Mouse (Mus musculus) monocyte, adult 5-6 weeks (primary cell): Measurements from ENCODE around the gene Grik5. TPM values are rescaled to one million over a fixed set of nuclear protein-coding genes. Genes with fewer than 3 reads are reported as not detected.

Experiments
- ATAC-seq: fragments of 153-309, 156-312 bp; replicated peaks from 2 replicates; pipeline ENCODE4 v1.8.0; 2017; ENCODE audit warnings: mild to moderate bottlenecking; ENCODE audit not compliant: low TSS enrichment, insufficient number of reproducible peaks, severe bottlenecking, poor library complexity, low FRiP score
- total RNA-seq: library from RNA; stranded (forward); fragments of 200-1000, 200-491, 200-594 nt; gene quantifications from 3 replicates; pipeline ENCODE4 v1.2.3, GENCODE M21; 2017

The Grik5 gene
- 0.48 to 2.9 TPM in 2 of 3 replicates, not detected in the other for total RNA-seq

DNA sequence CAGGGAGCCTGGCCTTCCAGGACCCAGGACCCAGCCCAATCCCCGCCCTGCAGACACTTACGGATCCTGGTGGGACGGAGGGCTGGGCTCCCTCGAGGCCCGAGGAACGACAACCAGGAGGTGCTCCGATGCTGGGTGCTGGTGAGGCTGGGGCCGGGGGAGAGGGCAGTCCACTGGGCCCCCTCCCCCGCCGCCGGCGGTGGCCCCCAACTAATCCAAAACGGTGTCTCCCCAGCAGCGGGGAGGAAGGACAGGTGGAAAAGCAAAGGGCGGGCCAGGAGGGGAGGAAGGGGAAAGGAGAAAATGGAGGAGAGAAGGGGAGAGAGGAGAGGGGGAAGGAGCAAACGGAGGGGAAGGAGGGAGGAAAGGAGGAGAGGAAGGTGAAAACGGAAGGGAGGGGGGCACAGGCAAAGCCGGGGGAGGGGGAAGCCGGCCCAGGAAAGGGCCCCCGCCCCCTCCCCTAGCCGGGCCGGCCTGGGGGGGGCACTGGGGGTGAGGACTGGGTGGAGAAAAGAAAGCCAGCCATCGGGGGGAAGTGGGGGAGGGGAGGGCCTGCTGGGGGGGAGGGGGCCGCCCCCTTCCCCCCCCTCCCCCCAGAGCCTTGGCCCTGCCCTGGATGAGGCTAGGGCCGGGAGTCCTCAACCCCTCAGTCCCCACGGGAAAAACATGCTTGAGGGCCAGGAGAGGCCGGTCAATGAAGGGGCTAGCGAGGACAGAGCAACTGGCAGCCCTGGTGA, at the start of gene Grik5, which contains the start of gene Zfp574:
Gene Grik5, minus strand, starts transcription at position 368 of the 737 bp plus-strand sequence.
Gene Zfp574, plus strand, starts transcription at position 589 of the 737 bp plus-strand sequence.
- no peak for ATAC-seq

DNA sequence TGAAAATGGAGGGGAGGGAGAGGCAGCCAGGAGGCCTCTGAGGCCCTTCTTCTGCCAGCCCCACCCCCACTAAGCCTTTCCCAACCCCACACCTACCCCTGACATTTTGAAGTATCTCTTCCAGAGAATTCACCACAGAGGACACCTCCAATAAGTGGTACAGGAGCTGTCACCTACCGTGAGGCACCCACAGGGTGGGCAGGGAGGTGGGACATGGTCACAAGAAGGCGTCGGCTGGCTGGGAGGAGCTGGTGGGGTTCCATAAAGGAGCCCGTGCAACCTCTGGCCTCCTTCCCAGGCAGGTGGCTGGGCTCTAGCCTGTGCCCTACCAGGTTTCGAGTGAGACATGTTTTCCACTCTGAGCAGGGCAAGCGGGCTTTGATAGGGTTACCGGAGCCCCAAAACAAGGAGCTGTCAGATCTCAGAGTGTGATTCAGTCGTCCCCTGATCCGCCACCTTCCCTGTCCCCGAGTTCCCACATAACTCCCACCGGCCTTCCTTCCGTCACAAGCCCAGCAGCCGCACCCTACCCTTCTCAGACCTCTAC, 49.2 kb upstream of the Grik5 start:
- ATAC-seq = 0 out of 2 replicates have a peak, but pooled peaks have one; percentile 3

DNA sequence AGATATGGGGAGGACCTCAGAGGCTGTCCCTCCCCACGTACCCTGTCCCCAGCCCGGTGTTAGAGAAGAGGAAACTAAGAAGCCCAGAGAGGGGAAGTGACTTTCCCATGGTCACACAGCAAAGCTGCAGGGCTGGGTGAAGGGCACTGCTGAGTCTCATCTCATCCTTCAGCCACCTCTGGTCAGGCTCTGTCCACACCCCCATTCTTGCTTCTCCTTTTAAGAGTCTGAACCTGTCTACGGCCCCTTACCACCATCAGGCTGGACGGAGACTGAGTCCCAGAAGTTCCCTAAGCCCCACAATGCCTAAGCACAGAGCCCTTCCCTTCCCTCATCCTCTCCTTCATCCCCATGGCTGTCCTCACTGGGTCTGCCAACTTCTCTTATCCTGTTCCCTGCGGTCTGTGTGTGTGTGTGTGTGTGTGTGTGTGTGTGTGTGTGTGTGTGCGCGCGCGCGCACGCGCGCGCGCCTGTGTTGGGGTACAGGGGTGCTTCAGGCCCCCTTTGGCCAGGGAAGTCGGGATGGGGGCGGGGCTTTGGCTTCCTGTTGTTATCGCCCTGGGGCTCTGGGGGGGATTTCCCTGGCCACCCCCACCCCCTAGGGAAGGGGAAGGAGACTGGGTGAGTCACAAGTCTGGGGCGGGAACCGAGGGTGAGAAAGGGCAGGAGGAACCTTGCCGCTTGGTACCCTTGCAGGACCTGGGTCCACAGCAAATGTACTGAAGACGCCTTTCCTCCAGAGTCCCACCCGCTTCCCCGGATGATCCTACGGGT, 48.1 kb upstream of the Grik5 start:
- peak; percentile 82 for ATAC-seq

DNA sequence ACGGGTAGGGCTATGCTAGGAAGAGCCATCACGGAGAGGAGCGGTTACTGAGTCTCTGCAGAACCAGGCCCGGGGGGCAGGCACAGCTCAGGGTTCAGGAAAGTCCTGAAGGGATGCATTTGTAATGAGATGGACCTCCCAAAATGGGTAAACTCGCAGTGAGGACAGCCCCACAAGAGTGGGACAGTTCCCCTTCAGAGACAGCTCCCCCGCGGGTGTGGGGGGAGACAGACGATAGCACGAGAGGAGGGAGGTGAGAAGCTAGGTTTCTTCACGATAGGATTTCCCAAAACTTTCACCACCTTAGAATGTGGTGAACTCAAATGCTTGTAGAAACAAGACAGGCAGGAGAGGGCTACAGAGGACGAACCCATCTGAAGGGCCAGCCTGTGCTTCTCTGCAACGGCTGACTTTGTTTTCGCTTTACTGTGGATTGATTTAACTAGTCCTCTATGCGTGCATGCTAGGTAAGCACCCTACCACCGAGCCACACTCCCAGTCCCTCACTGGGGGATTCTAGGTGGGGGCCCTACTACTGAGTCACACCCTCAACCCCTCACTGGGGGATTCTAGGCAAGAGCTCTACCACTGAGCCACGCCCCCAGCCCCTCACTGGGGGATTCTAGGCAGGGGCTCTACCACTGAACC, 40.9 kb upstream of the Grik5 start:
- no peak for ATAC-seq

DNA sequence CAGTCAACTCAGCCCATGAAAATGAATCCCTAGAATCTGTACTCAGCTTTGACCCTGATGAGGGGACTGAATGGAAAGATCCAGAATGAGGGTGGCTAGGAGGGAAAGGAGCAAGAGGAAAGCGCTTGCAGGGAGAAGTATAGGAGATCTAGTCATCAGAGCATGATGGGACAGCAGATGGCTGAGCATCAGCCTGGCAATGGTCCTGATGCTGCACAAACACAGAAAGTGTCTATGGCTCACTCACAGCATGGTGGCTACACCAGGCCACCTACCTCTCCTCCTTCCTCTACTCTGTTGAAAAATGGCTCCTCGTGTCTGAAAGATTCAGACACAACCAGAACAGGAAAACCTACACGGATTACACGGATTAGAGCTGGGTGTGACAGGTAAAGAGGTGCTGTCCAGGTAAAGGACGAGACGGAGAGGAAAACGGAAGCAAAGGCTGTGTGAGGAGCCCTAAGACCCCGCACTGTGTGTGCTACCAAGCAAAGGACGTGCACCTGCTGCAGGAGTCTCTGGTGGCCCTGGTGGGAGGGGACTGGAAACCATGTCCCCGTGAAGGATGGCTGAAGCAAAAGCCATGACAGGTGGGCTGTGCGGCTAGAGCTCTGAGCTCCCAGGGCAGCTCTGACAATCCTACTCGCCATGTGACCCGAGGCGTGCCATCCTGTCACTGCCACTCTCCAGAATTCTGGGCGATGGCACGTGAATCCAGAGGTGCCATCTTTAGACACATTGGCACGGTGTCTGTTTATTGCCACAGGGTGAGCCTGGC, 40.2 kb upstream of the Grik5 start:
- ATAC-seq = no peak

DNA sequence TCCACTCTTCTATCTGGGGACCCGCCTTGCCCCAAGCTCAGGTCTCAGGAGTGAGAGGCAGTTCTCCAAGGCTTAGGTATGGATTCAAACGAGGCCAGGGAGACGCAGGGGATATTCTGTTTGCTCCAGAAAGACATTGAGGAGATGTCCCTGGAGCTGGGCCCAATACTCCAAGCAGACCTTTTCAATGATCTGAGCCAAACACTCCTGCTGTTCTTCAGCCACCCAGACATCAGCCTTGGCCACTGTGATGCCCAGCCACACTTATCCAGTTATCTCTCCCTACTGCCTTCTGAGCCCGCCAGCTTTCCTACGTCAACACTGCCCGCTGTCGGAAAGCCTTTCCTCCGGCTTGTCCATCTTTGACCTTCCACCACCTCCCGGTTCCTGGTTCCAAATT, 38.2 kb upstream of the Grik5 start:
- ATAC-seq = no peak

DNA sequence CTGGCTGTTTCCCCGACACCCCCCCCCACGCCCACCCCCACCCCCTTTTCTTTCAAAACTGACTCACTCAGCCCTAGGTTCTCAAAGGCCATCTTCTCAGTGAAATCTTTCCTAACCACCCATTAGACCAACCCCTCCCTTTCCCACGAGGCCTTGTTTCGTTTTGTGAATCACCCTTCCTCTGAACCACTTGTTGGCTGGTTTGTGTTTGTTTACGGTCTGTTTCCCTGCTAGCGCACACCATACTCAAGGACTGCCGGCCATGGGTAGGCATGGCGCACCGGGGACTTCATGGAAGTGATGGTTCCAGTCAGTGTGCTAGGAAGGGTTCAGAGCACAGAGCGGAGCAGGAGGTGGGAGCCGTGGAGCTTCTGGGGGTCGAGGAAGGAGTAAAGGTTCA, 37.2 kb upstream of the Grik5 start:
- peak; percentile 59 for ATAC-seq

DNA sequence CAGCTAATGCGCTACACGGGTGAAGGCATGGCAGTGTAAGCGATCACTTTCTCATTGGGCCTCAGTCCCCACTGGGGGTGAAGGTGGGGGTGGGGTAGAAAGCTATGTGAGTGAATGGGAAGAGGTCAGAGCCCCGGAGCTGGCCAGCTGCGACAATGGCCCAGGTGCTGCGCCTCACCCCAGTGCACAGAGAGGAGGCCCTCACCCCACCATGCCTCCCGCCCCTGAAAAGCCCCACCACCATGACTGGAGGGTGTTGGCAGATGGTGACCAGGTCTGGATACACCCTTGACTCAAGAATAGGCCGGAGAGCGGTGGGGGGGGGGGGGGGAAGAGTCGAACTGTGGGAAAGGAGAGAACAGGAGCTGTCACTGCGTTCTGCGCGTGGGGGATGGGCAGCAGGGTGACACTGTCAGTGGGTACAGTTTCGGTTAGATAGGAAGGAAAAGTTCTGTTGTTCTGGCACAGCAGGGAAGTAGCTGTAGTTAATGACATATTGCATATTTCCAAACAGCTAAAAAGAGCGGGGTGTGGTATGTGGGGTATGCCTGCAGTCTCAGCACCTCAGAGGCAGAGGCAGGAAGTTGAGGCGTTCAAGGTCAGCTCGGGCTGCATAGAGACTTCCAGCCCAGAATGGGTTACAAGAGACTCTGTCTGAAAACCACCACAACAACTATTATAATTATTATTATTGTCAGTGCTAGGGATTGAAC, 34.8 kb upstream of the Grik5 start:
- peak; percentile 70 for ATAC-seq

DNA sequence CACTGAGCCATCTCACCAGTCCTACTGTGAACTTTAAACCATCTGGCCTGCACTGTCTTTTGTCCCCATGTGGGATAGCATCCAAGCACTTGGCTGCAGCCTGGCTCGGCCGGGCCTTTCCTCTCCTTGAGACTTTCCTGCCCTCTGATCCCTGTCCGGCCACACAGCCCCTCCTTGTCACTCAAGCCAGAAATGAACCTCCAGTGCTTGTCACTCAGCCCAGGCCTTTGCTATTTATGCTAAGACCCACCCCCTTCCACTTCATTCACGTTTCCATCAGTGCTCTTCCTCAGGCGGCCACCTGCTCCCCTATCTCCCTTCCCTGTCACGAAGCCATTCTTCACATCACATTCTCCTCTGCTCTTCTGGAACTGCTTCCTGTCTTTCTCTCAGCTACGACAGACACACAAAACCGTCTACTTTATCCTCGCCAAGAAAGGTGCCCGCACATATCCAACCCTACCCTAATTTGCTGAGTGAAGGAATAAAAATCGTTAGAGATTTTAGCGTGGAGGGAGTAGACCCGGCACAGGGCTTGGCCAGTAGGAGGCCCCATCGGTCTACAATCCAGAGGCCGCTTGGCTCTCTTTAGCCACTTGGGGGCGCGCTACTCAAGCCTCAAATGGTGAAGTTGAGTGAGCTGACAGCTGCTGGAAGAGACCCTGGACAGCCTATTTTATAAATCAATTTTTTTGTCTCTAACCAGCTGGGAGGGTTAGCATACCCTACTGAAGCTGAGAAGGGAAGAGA, 33.4 kb upstream of the Grik5 start:
- peak; percentile 60 for ATAC-seq

DNA sequence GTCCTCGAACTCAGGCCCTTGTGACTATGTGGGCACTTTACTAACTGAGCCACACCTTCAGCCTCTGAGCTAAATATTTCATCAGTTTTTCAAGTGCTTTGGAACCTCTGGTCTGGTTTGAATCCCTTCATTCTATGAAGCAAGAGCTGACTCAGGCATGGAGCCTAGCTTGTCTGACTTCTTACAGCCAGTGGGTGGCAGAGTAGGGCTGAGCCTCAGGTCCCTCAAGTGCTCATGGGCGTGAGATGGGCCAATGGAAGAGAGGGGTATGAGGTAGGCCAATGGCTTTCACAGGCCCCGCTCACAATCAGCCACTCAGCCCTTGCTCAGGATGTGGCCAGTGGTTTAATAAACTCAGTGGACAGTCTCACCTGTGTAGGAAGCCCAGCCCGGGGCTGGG, 27.4 kb upstream of the Grik5 start:
- no peak for ATAC-seq

DNA sequence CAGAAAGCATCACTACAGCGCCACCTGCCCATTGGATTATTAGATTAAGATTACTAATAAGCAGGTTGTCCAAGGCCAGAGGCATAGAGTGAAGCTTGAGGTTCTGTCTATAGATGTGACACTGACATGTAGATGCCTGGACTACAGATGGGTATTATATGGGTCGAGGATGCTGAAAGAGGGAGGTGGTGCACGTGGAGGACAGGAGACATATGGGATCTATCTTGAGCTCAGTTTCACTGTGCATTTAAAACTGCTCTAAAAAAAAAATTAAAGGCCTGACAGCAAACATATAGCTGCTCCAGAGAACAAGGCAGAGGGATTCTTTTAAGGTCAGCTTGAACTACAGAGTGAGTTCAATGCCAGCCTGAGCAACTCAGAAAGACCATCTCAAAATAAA, 26.0 kb upstream of the Grik5 start:
- ATAC-seq = no peak

DNA sequence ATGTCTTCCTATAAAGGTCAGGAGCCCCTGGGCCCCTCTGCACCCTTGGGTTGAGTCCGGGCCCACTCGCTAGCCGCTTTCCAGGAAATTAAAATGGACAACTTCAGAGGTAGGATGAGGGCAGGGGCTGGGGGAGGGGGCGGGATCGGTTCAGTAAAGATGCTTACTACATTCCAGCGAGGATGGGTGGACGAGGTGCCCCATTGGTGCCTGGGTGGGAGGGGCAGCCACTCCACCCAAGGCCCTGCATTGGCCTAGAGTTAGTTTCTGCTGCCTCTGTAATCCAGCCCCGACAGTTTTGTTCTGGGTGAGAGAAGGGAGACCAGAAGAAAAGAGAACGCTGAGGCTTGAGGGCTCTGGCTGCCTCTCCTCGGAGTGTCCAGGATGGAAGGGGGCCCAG, 17.7 kb upstream of the Grik5 start:
- no peak for ATAC-seq

DNA sequence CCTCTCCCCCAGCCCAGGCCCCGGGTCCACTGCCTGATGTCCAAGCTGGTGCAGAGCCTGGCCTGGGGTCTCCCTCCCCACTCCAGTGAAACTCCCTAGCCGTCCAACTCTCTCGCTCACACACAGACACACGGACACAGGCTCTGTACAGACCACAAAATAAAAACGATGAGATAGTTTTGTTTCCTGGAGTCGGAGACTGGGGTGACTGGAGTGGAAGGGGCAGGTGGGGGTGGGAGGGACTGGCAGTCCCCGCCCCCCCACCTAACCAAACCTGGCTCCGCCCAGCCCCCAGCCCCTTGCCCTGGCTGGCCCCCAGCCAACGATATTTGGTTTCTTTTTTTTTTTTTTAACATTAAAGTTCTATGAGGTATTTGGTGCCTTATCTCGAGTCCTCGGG, 16.8 kb upstream of the Grik5 start:
- no peak for ATAC-seq

DNA sequence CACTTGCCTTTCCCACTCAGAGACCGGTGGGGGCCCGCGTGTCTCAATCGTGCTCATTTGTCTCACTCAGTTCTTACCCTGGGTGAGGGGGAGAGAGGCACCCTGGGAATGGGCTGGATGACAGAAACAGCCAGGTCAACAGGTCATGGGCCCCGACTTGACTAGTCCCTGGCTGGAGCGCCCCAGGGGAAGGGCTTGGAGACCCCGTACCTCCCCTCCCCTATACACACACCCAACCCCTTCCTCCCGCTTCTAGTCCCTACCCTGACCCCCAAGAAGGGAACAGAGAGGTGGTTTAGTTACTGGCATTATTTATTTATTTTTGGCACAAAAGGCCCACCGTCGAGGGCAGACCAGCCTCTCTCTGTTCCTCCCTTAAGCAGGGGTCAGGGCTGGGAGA, 16.4 kb upstream of the Grik5 start:
- ATAC-seq = no peak

DNA sequence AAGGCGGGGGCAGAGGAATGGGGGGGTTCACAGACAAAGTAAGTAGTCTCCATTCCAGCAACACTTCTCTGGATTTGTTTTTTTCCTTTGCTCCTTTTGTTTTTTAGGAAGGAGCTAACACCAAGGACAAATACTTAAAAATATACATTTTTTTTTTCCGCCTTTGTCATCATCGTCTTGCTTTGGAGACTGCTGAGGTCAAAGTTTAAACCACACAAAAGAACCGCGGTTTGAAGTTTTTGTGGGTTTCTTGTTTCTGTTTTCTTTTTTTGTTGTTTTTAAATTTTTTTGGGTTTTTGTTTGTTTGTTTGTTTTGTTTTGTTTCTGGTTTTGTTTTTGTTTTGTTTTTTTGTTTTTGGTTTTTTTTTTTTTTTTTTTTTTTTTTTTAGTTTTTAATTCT, 15.8 kb upstream of the Grik5 start:
- no peak for ATAC-seq

DNA sequence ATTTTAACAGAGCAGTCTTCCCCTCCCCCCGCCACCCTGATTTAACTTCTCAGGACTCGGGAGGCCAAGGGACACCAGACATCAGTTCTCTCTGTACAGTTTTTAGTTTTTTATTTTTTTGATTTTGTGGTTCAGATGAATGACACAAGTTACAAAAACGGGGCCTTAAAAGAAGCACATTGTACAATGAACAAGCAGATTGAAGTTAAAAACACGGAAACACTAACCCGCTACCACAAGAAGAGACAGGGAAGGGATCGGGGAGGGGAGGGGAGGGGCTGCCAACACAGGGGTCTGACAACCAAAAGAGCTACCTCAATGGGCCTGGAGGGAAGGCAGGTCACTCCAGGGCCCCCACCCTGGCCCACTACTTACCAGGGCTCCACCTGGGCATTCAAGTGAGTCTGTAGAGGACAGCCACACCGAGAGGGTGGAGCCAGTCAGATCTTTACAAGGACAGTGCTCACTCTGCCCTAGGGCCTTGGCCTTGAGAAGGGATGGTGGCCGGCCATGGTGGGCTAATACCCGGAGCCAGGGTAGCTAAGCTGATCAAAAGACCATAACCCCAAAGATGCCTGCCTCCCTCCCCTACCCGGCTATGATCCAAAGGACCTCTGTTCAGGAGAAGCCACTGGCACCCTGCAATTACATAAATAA, 15.2 kb upstream of the Grik5 start:
- ATAC-seq = 0 out of 2 replicates have a peak, but pooled peaks have one; percentile 14

DNA sequence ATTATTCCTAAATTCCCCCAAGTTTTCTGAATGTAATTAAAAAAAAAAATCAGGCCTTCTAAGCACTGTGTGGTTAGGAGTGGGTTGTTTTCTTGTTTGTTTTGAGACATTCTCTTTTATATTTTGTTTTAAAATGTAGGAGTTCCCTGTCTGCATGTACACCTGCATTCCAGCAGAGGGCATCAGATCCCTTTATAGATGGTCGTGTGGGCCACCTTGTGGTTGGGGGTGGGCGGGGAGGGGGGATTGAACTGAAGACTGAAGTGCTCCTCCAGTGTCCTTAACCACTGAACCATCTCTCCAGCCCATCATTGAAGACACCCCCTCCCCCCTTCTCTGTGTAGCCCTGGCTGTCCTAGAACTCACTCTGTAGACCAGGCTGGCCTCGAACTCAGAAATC, 14.5 kb upstream of the Grik5 start:
- ATAC-seq = no peak
